Mouse (Mus musculus) cerebellum, adult 9-11 months (tissue): ENCODE measurements around the gene Lrrc8b.

ENCODE experiments used
- DNase-seq: peaks from one replicate; pipeline ENCODE4 v3.0.0; 2022

The Lrrc8b gene

GRCm38 (mm10) chr5:105415198-105415791 lies at the start of gene Lrrc8b:
TSS of gene Lrrc8b (plus strand) at chr5:105415775.
- DNase-seq = peak; percentile 89

GRCm38 (mm10) chr5:105381482-105381881 lies 34.1 kb upstream of the Lrrc8b start:
- no peak for DNase-seq

- no peak for DNase-seq
These were observed 25.2 kb upstream of the Lrrc8b start for GRCm38 (mm10) chr5:105390346-105390745.

- no peak for DNase-seq
These were observed 21.8 kb upstream of the Lrrc8b start for GRCm38 (mm10) chr5:105393731-105394130.

GRCm38 (mm10) chr5:105395188-105395587 lies 20.4 kb upstream of the Lrrc8b start:
- DNase-seq = no peak

- no peak for DNase-seq
These were observed 16.6 kb upstream of the Lrrc8b start for GRCm38 (mm10) chr5:105398966-105399365.

GRCm38 (mm10) chr5:105399631-105400423 lies 15.7 kb upstream of the Lrrc8b start:
- peak; percentile 60 for DNase-seq

GRCm38 (mm10) chr5:105400424-105401375 lies 14.9 kb upstream of the Lrrc8b start:
- no peak for DNase-seq

- no peak for DNase-seq
These were observed 14.0 kb upstream of the Lrrc8b start for GRCm38 (mm10) chr5:105401536-105401935.

GRCm38 (mm10) chr5:105404961-105405360 lies 10.6 kb upstream of the Lrrc8b start:
- DNase-seq = no peak

GRCm38 (mm10) chr5:105407661-105408060 lies 7.9 kb upstream of the Lrrc8b start:
- no peak for DNase-seq

GRCm38 (mm10) chr5:105409092-105409491 lies 6.5 kb upstream of the Lrrc8b start:
- no peak for DNase-seq

GRCm38 (mm10) chr5:105410521-105411293 lies 4.9 kb upstream of the Lrrc8b start:
- DNase-seq = no peak

- no peak for DNase-seq
These were observed 4.3 kb upstream of the Lrrc8b start for GRCm38 (mm10) chr5:105411294-105411570.

GRCm38 (mm10) chr5:105411768-105412167 lies 3.8 kb upstream of the Lrrc8b start:
- DNase-seq = no peak

GRCm38 (mm10) chr5:105412634-105413033 lies 2.9 kb upstream of the Lrrc8b start:
- DNase-seq = no peak

GRCm38 (mm10) chr5:105414341-105415120 lies 1.0 kb upstream of the Lrrc8b start:
- no peak for DNase-seq

GRCm38 (mm10) chr5:105415951-105416675 lies 538 bp downstream of the Lrrc8b start:
- peak; percentile 75 for DNase-seq

GRCm38 (mm10) chr5:105417217-105417616 lies 1.6 kb downstream of the Lrrc8b start:
- DNase-seq = peak; percentile 14

- DNase-seq = no peak
These were observed 2.8 kb downstream of the Lrrc8b start for GRCm38 (mm10) chr5:105418364-105418763.

- no peak for DNase-seq
These were observed 3.3 kb downstream of the Lrrc8b start for GRCm38 (mm10) chr5:105418851-105419250.
